Mouse (Mus musculus): ENCODE results near the gene Foxp4. TPM values are rescaled to one million over a fixed set of nuclear protein-coding genes. Genes with fewer than 3 reads are reported as not detected.

Foxp4 gene
- polyA plus RNA-seq, 1 experiment from 2014 or later = 41.7 TPM

DNA sequence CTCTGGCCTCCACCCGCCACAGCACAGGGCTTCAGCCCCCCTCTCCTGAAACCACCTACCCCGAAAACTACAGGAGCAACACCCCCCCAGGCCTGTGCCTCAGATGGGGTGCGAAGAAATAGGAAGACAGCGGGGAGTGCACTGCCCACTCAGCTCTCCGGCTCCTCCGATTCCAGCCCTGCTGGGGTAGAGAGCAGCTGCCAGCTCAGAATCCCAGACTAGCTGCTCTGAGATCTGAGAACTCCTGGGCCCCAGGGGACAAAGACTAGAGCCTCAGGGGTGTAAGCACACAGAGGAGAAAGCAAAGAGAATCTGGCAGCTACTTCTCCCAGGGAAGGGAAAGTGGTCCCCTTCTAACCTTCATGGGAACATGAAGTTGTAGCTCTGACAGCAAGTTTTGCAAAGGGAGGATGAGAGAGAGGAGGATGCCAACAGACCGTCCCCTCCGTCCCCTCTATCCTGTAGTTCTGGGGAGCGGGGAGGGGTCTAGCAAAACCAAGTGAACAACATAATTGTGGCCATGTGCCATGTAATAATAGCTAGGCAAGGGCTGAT lies 17.0 kb downstream of the Foxp4 start:
- H3K36me3 ChIP-seq = 0 out of 2 replicates have a peak, but pooled peaks cover 5% of the 10 kb centered on the region
- no peak overlapping the region for H3K4me3 ChIP-seq
- H3K4me1 ChIP-seq = peaks cover 65% of the 10 kb centered on the region
- ATAC-seq (ENCODE audit: low FRiP score) = peak; percentile 15; the same call in 1 of the 2 replicates
- WGBS = 32% methylated on average over 9 of the region's 9 CpGs
- no peak overlapping the region for H3K27ac ChIP-seq
- no peaks in the 10 kb centered on the region for H3K9me3 ChIP-seq (replicated peaks)
- peak overlapping the region; percentile 9; the same call in 1 of the 2 replicates for H3K4me2 ChIP-seq (replicated peaks)
- H3K27me3 ChIP-seq = peaks cover 20% of the 10 kb centered on the region
- peak overlapping the region; percentile 24; the same call in 1 of the 2 replicates for H3K9ac ChIP-seq

DNA sequence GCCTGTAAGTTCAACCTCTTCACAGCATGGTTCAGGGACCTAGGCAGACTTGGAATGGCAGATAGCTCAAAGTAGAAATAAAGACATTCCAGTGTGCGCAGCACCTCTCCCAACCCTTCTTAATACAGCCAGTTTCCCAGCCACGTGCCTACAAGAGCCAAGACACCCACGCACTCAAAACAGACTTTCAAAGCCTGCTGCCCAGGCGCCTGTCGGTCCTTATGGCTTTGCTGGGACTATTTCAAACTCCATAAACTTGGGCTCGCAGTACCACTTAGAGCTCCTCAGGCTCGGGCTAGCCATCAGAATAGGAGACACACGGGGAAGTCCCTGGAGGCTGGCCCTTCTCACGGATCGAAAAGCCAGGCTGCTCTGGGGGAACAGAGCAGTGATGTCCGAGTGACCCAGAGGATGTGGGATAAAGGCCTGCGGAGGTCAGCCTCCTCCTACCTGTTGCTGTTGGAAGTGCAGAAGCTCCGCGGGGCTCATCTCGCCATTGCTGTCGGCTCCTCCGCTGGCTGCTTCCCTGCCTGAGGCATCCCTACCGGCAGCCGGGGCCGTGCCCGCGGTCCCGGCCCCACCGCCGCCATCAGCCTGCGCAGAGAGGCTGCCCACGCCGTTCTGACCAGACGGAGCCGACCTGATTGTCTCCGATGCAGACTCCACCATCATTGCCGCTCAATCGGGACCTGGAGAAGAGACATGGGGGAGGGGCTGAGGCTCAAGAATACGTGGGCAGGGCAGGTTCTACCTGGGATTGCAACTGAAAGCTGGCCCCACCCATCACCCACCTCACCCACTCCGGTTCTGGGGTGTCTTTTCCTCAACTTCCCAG lies 20.4 kb downstream of the Foxp4 start:
- Histone ChIP-seq H3K9me3 (replicated peaks) (no peaks in the 10 kb centered on the region), H3K27me3 (peaks cover 9% of the 10 kb centered on the region; the same call in 1 of the 2 replicates), H3K4me3 (no peak overlapping the region), H3K36me3 (0 out of 2 replicates have a peak, but pooled peaks cover 5% of the 10 kb centered on the region), H3K4me2 (replicated peaks) (peak overlapping the region; percentile 39), H3K4me1 (peaks cover 50% of the 10 kb centered on the region), H3K9ac (no peak overlapping the region), H3K27ac (no peak overlapping the region)
- ATAC-seq (ENCODE audit: low FRiP score) = no peak
- WGBS = 22% methylated on average over 35 of the region's 35 CpGs

DNA sequence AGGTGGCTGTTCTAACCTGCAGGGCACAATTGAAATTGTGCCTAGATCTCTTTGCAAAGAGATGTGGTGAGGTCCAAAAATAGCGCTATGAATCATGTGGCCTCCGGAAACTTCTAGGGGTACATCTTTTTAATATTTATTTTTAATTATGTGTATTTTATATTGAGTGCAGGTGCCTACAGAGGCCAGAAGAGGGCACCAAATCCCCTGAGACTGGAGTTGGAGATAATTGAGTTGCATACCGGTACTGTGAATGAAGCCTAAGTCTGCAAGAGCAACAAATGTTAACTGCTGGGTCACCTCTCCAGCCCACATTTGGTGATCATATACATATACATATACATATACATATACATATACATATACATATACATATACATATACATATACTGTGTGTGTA lies 22.7 kb downstream of the Foxp4 start:
- ATAC-seq (ENCODE audit: low FRiP score) = no peak
- Histone ChIP-seq H3K4me3 (no peak overlapping the region), H3K4me1 (peaks cover 49% of the 10 kb centered on the region), H3K9ac (no peak overlapping the region), H3K36me3 (0 out of 2 replicates have a peak, but pooled peaks cover 5% of the 10 kb centered on the region), H3K27ac (no peak overlapping the region), H3K27me3 (peaks cover 4% of the 10 kb centered on the region; the same call in 1 of the 2 replicates), H3K4me2 (replicated peaks) (no peak overlapping the region), H3K9me3 (replicated peaks) (no peaks in the 10 kb centered on the region)
- WGBS = 70% methylated on average over 3 of the region's 3 CpGs

DNA sequence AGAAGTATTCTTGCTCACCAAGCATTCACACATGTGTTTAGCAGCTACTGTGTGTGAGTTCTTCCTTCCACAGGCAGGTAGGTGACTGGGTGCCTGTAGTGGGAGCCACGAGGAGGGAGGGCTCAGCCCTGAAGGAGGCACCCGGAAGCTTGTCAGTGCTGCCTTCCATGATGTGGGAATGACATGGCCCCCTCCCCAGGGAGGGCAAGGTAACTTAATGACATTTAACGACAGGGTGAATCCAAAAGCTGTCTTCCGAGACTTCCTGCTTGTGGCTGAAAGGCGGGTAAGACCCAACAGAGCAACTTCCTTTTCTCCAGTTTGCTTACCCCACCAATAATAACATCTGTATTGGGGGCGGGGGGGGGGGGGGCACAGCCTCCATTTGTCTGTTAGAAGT lies 23.7 kb downstream of the Foxp4 start:
- 49% methylated on average over 6 of the region's 6 CpGs for WGBS
- no peak for ATAC-seq (ENCODE audit: low FRiP score)
- H3K27me3 ChIP-seq = peaks cover 4% of the 10 kb centered on the region; the same call in 1 of the 2 replicates
- H3K9ac ChIP-seq = no peak overlapping the region
- H3K27ac ChIP-seq = no peak overlapping the region
- no peaks in the 10 kb centered on the region for H3K9me3 ChIP-seq (replicated peaks)
- H3K4me3 ChIP-seq = no peak overlapping the region
- H3K36me3 ChIP-seq = peaks cover 5% of the 10 kb centered on the region; the same call in 1 of the 2 replicates
- no peak overlapping the region for H3K4me2 ChIP-seq (replicated peaks)
- peaks cover 49% of the 10 kb centered on the region for H3K4me1 ChIP-seq

DNA sequence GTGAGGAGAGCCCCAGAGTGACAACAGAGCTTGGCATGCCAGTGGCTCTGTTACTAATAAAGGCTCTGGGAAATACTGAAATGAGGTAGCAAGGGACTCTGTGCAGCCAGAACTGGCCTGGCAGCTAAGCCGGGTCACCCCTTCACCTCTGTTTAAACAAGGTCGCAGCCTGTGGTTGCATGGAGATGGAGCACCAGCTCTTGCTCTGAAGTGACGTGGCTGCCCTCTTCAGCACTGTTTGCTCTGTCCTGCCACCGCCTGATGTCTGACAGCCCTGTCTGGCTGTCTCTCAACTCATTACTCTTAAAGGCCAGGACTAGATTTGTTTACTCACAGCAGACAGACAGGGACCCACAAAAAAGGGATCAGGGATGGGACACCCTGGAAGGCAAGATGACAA lies 25.3 kb downstream of the Foxp4 start:
- no peak overlapping the region for H3K9ac ChIP-seq
- H3K4me1 ChIP-seq = peaks cover 39% of the 10 kb centered on the region
- WGBS = 14% methylated on average over 4 of the region's 4 CpGs

DNA sequence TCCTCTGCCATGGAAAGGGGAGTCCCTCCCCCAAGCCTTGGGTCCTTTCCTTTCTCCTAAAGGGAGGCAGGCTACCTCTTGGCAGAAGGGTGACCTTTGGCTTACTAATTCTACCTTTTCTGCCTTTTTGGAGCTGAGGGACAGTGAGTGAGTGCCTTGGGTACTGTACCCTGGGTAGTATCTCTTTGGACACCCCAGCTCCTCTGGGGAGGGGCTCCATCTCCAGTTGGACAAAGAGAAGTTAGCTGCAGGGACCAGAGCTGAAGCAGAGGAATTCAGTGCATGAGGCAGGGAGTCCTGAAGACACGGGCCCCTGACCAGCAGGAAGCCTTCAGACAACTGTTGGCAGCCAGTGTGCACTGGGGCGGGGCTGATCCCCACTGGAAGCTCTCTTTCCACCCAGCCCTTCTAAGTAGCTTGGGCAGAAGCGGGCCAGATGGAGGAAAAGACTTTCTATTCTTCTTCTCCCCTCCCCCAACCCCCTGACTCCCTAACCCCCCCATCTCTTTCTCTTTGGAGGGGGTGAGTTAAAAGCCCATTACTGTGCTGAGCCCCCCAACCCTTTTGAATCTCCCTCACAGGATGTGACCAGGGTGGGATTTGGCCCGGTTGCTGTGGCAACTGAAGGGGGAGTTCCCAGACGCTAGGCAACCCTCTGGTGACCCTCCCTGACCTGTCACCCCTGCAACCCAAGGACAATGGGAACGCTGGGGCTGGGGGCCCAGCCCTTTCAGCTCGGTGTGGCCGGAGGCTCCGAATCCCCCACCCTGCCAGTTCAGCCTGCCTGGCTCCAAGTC lies 26.3 kb downstream of the Foxp4 start:
- WGBS = 12% methylated on average over 9 of the region's 9 CpGs
- Histone ChIP-seq H3K27ac (peak overlapping the region; percentile 70), H3K27me3 (no peaks in the 10 kb centered on the region), H3K4me2 (replicated peaks) (peak overlapping the region; percentile 11; the same call in 1 of the 2 replicates), H3K36me3 (peaks cover 15% of the 10 kb centered on the region), H3K4me3 (no peak overlapping the region), H3K4me1 (peaks cover 36% of the 10 kb centered on the region), H3K9ac (peak overlapping the region; percentile 41; the same call in 1 of the 2 replicates), H3K9me3 (replicated peaks) (no peaks in the 10 kb centered on the region)
- ATAC-seq (ENCODE audit: low FRiP score) = peak; percentile 85

More for the DNA sequence above, 25.3 kb downstream of the Foxp4 start:
- H3K36me3 ChIP-seq = peaks cover 11% of the 10 kb centered on the region
- no peak overlapping the region for H3K4me2 ChIP-seq (replicated peaks)
- no peaks in the 10 kb centered on the region for H3K9me3 ChIP-seq (replicated peaks)
- no peak for ATAC-seq (ENCODE audit: low FRiP score)
- peak overlapping the region; percentile 70 for H3K27ac ChIP-seq
- H3K27me3 ChIP-seq = peaks cover 4% of the 10 kb centered on the region; the same call in 1 of the 2 replicates
- no peak overlapping the region for H3K4me3 ChIP-seq

DNA sequence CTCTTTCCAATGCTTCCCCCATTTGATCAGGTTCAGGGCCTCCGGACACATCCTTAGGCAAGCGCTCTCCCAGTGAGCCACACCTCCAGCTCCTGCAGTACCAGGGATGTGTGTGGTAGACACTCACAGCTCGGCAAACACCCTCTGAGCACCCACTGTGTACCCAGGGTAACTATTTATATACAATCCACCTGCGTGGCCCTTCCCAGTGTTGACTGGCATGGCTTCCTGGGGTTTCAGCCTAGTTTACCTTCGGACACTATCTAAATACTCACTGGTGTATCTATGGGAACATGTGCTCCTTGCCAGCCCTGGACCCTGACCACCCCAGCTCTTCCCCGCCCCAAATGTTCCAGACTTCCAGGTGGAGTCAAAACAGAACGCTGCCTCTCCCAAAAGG lies 34.7 kb downstream of the Foxp4 start:
- ATAC-seq (ENCODE audit: low FRiP score) = no peak
- 70% methylated on average over 7 of the region's 7 CpGs for WGBS
- Histone ChIP-seq H3K4me1 (peaks cover 54% of the 10 kb centered on the region), H3K9ac (no peak overlapping the region), H3K4me3 (no peak overlapping the region), H3K4me2 (replicated peaks) (no peak overlapping the region), H3K9me3 (replicated peaks) (no peaks in the 10 kb centered on the region), H3K27me3 (no peaks in the 10 kb centered on the region), H3K27ac (peak overlapping the region; percentile 12; the same call in 1 of the 2 replicates), H3K36me3 (peaks cover 22% of the 10 kb centered on the region)

DNA sequence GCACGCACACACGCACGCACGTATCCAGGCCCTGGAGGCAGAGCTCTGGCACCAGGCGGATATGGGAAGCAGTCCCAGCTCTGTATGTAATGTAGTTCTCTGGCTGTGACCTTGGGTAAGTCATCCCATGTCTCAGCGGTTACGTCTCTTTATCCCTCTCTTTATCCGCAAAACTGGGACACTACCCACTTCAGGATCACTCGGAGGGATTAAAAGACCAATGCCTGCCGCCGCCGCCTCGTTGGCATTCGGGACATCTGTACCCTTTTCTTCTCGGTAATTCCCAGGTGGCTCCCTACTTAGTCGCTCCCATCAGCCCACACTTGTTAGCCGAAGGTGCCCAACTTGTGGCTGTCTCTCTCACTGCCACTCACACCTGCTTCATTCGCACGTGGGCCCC lies 35.2 kb downstream of the Foxp4 start:
- Histone ChIP-seq H3K36me3 (peaks cover 17% of the 10 kb centered on the region), H3K9me3 (replicated peaks) (no peaks in the 10 kb centered on the region), H3K4me1 (peaks cover 54% of the 10 kb centered on the region), H3K27ac (0 out of 2 replicates have a peak overlapping the region, but pooled peaks have one; percentile 31), H3K4me3 (no peak overlapping the region), H3K4me2 (replicated peaks) (no peak overlapping the region), H3K9ac (no peak overlapping the region), H3K27me3 (no peaks in the 10 kb centered on the region)
- ATAC-seq (ENCODE audit: low FRiP score) = no peak
- 51% methylated on average over 19 of the region's 19 CpGs for WGBS

DNA sequence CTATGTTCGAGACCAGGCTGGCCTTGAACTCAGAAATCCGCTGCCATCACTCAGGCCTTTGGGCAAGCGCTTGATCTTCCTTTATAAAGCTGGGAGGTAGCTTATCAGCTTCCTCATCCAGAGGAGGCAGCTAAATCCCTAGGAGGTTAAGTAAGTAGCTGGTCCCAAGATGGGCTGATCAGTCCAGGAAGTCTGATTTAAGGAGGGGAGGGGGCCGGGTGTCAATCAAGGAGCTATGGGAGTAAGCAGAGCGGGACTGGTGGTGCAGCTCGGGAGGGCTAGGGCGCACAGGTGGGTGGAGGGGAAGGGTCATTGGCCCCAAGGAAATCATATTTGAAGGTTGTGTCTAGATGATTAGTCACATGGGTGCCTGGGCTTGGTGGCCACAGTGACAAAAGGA lies 35.8 kb downstream of the Foxp4 start:
- H3K27ac ChIP-seq = 0 out of 2 replicates have a peak overlapping the region, but pooled peaks have one; percentile 31
- H3K27me3 ChIP-seq = no peaks in the 10 kb centered on the region
- no peak overlapping the region for H3K4me3 ChIP-seq
- WGBS = 73% methylated on average over 7 of the region's 7 CpGs
- no peak overlapping the region for H3K4me2 ChIP-seq (replicated peaks)
- H3K4me1 ChIP-seq = peaks cover 54% of the 10 kb centered on the region
- ATAC-seq (ENCODE audit: low FRiP score) = no peak
- no peaks in the 10 kb centered on the region for H3K9me3 ChIP-seq (replicated peaks)
- H3K36me3 ChIP-seq = peaks cover 12% of the 10 kb centered on the region; the same call in 1 of the 2 replicates
- H3K9ac ChIP-seq = no peak overlapping the region; the same call in 1 of the 2 replicates

DNA sequence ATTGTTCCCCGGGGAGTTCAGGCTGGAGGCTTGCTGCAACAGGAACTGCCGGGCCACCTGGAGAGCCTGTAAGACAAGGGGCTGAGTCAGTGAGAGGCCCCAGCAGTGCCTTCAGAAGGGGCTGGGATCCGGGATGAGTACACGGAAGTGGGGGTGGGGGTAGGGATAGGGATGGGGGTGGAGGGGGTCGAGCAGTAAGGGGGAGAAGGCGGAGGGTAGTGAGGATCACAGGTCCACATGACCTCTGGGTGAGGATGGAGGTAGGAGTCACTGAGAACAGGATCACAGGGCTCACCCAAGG lies 36.3 kb downstream of the Foxp4 start:
- no peaks in the 10 kb centered on the region for H3K9me3 ChIP-seq (replicated peaks)
- 18% methylated on average over 6 of the region's 6 CpGs for WGBS
- H3K4me1 ChIP-seq = peaks cover 54% of the 10 kb centered on the region
- H3K36me3 ChIP-seq = peaks cover 12% of the 10 kb centered on the region; the same call in 1 of the 2 replicates
- no peak overlapping the region for H3K4me2 ChIP-seq (replicated peaks)
- H3K9ac ChIP-seq = no peak overlapping the region
- ATAC-seq (ENCODE audit: low FRiP score) = no peak; the same call in 1 of the 2 replicates
- no peak overlapping the region for H3K4me3 ChIP-seq
- no peaks in the 10 kb centered on the region for H3K27me3 ChIP-seq
- peak overlapping the region; percentile 49 for H3K27ac ChIP-seq

DNA sequence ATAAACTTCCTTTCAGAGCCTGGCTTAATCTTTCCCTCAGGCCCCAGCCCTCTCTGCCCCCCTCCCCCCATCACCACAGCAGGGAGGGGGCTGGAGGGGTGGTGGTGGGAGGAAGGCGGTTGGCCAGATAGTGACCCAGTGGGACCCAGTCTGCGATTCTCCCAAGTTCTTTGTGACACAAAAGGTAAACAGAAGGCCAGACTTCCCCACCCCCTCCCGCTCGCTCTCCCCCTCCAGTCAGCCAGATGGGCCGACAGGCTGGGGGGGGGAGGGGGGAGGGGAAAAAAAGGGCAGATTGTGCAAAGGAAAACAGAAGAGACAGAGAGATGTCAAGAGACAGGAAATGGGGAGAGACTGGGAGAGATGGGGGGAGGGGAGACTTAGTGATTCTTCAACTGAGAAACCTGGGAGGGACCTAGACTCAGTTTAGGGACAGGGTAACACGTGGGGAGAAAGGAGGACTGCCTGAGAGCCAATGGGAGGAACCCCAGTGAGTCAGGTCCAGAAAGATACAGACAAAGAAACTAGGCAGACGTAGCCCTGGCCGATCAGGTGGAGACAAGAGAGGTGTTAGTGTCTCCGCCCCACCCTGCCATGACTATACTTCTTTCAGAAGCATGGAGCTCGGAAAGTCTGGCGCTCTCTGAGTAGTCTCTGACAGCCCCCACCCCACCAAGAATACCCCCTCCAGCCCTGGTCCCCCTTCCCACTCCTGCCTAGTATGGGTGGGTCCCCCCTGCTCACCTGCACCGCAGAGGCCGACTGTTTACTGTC lies 36.9 kb downstream of the Foxp4 start:
- peaks cover 8% of the 10 kb centered on the region; the same call in 1 of the 2 replicates for H3K36me3 ChIP-seq

More for the DNA sequence above, 36.9 kb downstream of the Foxp4 start:
- peak overlapping the region; percentile 45; the same call in 1 of the 2 replicates for H3K9ac ChIP-seq
- peaks cover 54% of the 10 kb centered on the region for H3K4me1 ChIP-seq
- H3K4me2 ChIP-seq (replicated peaks) = peak overlapping the region; percentile 19
- H3K4me3 ChIP-seq = no peak overlapping the region
- no peaks in the 10 kb centered on the region for H3K9me3 ChIP-seq (replicated peaks)
- H3K27me3 ChIP-seq = no peaks in the 10 kb centered on the region
- H3K27ac ChIP-seq = peak overlapping the region; percentile 75
- ATAC-seq (ENCODE audit: low FRiP score) = peak; percentile 67
- 12% methylated on average over 13 of the region's 13 CpGs for WGBS

Measured in hindbrain, embryonic 12.5 days (tissue).